Mouse (Mus musculus): ENCODE results near the gene Cpa5. TPM values are rescaled to one million over a fixed set of nuclear protein-coding genes. Genes with fewer than 3 reads are reported as not detected.

The Cpa5 gene
- polyA plus RNA-seq, 1 experiment from 2014 or later = 0.57 TPM

DNA sequence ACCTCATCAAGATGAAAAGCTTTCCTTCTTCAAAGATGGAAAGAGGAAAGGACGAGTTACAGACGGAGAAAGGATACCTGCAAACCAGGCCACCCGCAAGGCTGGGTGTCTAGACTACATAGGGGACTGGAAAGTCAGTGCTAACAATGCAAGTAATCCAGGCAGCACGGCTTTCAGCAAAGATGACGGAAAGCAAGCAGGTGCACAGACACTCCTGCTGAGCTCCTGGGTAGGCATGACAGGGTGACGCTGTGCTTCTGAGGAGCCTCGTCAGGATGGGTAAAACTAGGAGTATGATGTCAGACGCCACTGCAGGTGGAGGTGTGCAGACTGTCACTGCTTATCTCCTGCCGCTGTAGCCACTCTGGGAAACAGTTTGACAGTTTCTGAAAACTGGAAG is 66.8 kb downstream of the Cpa5 start:
- no peak for ATAC-seq (ENCODE audit: low FRiP score, low TSS enrichment)
- Histone ChIP-seq H3K27me3 (ENCODE audit: control insufficient read depth, insufficient read depth, low read length) (no peaks in the 10 kb centered on the region), H3K4me2 (replicated peaks; ENCODE audit: low read depth, low read length) (no peak overlapping the region), H3K9ac (ENCODE audit: low read depth, low read length) (no peak overlapping the region), H3K27ac (ENCODE audit: low read depth, low read length) (no peak overlapping the region), H3K4me1 (ENCODE audit: control insufficient read depth, insufficient read depth, low read length) (peaks cover 55% of the 10 kb centered on the region), H3K36me3 (ENCODE audit: control insufficient read depth, insufficient read depth, low read length) (no peaks in the 10 kb centered on the region), H3K4me3 (ENCODE audit: low read length) (no peak overlapping the region), H3K9me3 (ENCODE audit: control insufficient read depth, low read length) (no peaks in the 10 kb centered on the region)
- 86% methylated on average over 9 of the region's 9 CpGs for WGBS

GRCm38 (mm10) chr6:30678482-30678881 is 67.7 kb downstream of the Cpa5 start:
- Histone ChIP-seq H3K27ac (ENCODE audit: low read depth, low read length) (0 out of 2 replicates have a peak overlapping the region, but pooled peaks have one; percentile 3), H3K9ac (ENCODE audit: low read depth, low read length) (no peak overlapping the region), H3K36me3 (ENCODE audit: control insufficient read depth, insufficient read depth, low read length) (no peaks in the 10 kb centered on the region), H3K4me1 (ENCODE audit: control insufficient read depth, insufficient read depth, low read length) (peaks cover 53% of the 10 kb centered on the region), H3K27me3 (ENCODE audit: control insufficient read depth, insufficient read depth, low read length) (no peaks in the 10 kb centered on the region), H3K4me2 (replicated peaks; ENCODE audit: low read depth, low read length) (no peak overlapping the region), H3K4me3 (ENCODE audit: low read length) (no peak overlapping the region), H3K9me3 (ENCODE audit: control insufficient read depth, low read length) (no peaks in the 10 kb centered on the region)
- no peak for ATAC-seq (ENCODE audit: low FRiP score, low TSS enrichment)
- WGBS = 77% methylated on average over 6 of the region's 6 CpGs

DNA sequence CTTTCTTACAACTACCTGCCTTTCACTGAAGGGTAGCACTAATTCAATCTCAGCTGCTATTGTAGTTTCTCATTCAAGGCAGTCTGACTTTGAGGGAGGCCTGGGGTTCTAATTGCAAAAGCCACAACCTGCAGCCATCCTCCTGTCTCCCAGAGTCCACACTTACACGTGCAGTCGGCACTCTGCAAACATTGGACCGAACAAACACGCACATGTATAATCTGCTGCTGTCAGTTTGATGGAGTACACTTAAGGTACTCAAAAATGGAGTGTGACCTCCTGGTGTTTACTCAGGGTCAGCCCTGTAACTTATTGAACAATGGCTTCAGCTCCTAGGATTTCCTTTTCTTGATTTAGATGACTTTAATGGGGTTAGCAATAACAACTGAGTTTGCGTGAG is 68.8 kb downstream of the Cpa5 start:
- no peaks in the 10 kb centered on the region for H3K36me3 ChIP-seq (ENCODE audit: control insufficient read depth, insufficient read depth, low read length)
- no peak overlapping the region for H3K9ac ChIP-seq (ENCODE audit: low read depth, low read length)
- no peaks in the 10 kb centered on the region for H3K27me3 ChIP-seq (ENCODE audit: control insufficient read depth, insufficient read depth, low read length)
- no peak overlapping the region for H3K4me2 ChIP-seq (replicated peaks; ENCODE audit: low read depth, low read length)
- no peak overlapping the region for H3K4me3 ChIP-seq (ENCODE audit: low read length)
- WGBS = 16% methylated on average over 5 of the region's 5 CpGs
- peaks cover 43% of the 10 kb centered on the region for H3K4me1 ChIP-seq (ENCODE audit: control insufficient read depth, insufficient read depth, low read length)
- H3K27ac ChIP-seq (ENCODE audit: low read depth, low read length) = peak overlapping the region; percentile 79; the same call in 1 of the 2 replicates
- peak; percentile 56; the same call in 1 of the 2 replicates for ATAC-seq (ENCODE audit: low FRiP score, low TSS enrichment)
- H3K9me3 ChIP-seq (ENCODE audit: control insufficient read depth, low read length) = no peaks in the 10 kb centered on the region

DNA sequence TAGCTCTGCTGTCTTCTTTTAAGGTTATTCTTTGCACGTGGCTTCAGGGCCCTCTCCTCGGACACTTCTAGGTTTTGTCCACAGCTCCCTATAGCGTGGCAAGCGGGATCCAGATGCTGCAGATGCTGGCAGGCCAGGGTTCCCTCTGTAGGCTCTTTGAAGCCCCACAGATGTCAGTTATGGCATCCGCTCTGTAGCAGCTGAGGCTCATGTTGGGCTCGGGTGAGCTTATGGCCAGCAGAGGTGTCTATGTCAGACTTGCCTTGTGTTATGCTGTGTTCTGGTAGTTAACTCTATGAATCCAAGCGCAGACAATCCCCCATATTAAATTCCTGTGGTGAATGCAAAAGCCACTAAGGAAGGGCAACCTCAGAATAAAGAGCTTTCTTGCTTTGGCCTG is 69.6 kb downstream of the Cpa5 start:
- Histone ChIP-seq H3K4me1 (ENCODE audit: control insufficient read depth, insufficient read depth, low read length) (peaks cover 34% of the 10 kb centered on the region), H3K27ac (ENCODE audit: low read depth, low read length) (peak overlapping the region; percentile 79)
- ATAC-seq (ENCODE audit: low FRiP score, low TSS enrichment) = peak; percentile 45; the same call in 1 of the 2 replicates

More for the DNA sequence above, 69.6 kb downstream of the Cpa5 start:
- 37% methylated on average over 7 of the region's 7 CpGs for WGBS
- H3K4me2 ChIP-seq (replicated peaks; ENCODE audit: low read depth, low read length) = no peak overlapping the region
- no peaks in the 10 kb centered on the region for H3K27me3 ChIP-seq (ENCODE audit: control insufficient read depth, insufficient read depth, low read length)
- H3K36me3 ChIP-seq (ENCODE audit: control insufficient read depth, insufficient read depth, low read length) = no peaks in the 10 kb centered on the region
- no peak overlapping the region for H3K4me3 ChIP-seq (ENCODE audit: low read length)
- no peaks in the 10 kb centered on the region for H3K9me3 ChIP-seq (ENCODE audit: control insufficient read depth, low read length)
- H3K9ac ChIP-seq (ENCODE audit: low read depth, low read length) = no peak overlapping the region

Other genes starting within 250 kb of the Cpa5 start
- gene Zc3hc1, start 220.0 kb upstream of the Cpa5 start, polyA plus RNA-seq (2014; fragmentation: Nextera tagmentation; extraction: Ambion mirVana) = 69.4 and 78.3 TPM in 2 replicates
- 25.7 and 42.8 TPM in 2 replicates for gene Klhdc10, start 209.1 kb upstream of the Cpa5 start, polyA plus RNA-seq (2014; fragmentation: Nextera tagmentation; extraction: Ambion mirVana)
- 35.2 and 56.8 TPM in 2 replicates for gene Tmem209, start 101.2 kb upstream of the Cpa5 start, polyA plus RNA-seq (2014; fragmentation: Nextera tagmentation; extraction: Ambion mirVana)
- 0.51 TPM in 1 of 2 replicates, not detected in the other for gene Ssmem1, start 101.2 kb upstream of the Cpa5 start, polyA plus RNA-seq (2014; fragmentation: Nextera tagmentation; extraction: Ambion mirVana)
- gene Cpa2, start 69.4 kb upstream of the Cpa5 start, polyA plus RNA-seq (2014; fragmentation: Nextera tagmentation; extraction: Ambion mirVana) = 22.7 and 29.8 TPM in 2 replicates
- gene Cpa4, start 42.6 kb upstream of the Cpa5 start, polyA plus RNA-seq (2014; fragmentation: Nextera tagmentation; extraction: Ambion mirVana) = 0.09 and 0.12 TPM in 2 replicates
- gene Cpa1, start 28.2 kb downstream of the Cpa5 start, polyA plus RNA-seq (2014; fragmentation: Nextera tagmentation; extraction: Ambion mirVana) = 1.8 and 2.0 TPM in 2 replicates
- gene Cep41, start 82.7 kb downstream of the Cpa5 start, polyA plus RNA-seq (2014; fragmentation: Nextera tagmentation; extraction: Ambion mirVana) = 31.2 and 31.8 TPM in 2 replicates
- gene Mest, start 112.5 kb downstream of the Cpa5 start, polyA plus RNA-seq (2014; fragmentation: Nextera tagmentation; extraction: Ambion mirVana) = 2,297 and 2,617 TPM in 2 replicates